Mouse (Mus musculus) stomach, postnatal 0 days (tissue): ENCODE results near the gene 6330409D20Rik. TPM values are rescaled to one million over a fixed set of nuclear protein-coding genes. Genes with fewer than 3 reads are reported as not detected.

Experiments used
- ATAC-seq: fragments of 200-750 bp; cut with Nextera tagmentation; 2 replicates; pipeline ENCODE4 v1.8.0; 2017; ENCODE audit not compliant: low FRiP score, low TSS enrichment
- DNase-seq: peaks from one replicate; pipeline ENCODE4 v3.0.0-alpha.2; 2016; ENCODE audit warnings: low spot score
- H3K27ac ChIP-seq: fragments of 300-500 bp; sonication (generic); replicated peaks from 2 replicates; pipeline ENCODE4 v1.5.1; 2014; ENCODE audit warnings: mild to moderate bottlenecking, control low read depth
- H3K27me3 ChIP-seq: fragments of 300-500 bp; sonication (generic); 2 replicates; pipeline ENCODE4 v1.6.1; 2014; ENCODE audit warnings: low read length; ENCODE audit not compliant: control insufficient read depth, insufficient read depth
- H3K36me3 ChIP-seq: fragments of 300-500 bp; sonication (generic); 2 replicates; pipeline ENCODE4 v1.6.1; 2014; ENCODE audit warnings: low read length, mixed read lengths; ENCODE audit not compliant: control insufficient read depth, insufficient read depth
- H3K4me1 ChIP-seq: fragments of 300-500 bp; sonication (generic); replicated peaks from 2 replicates; pipeline ENCODE4 v1.6.1; 2014; ENCODE audit warnings: antibody characterized with exemption; ENCODE audit not compliant: control insufficient read depth, insufficient read depth
- H3K4me2 ChIP-seq: fragments of 300-500 bp; sonication (generic); replicated peaks from 2 replicates; pipeline ENCODE4 v1.6.1; 2014; ENCODE audit warnings: low read depth, mild to moderate bottlenecking, control low read depth, moderate library complexity
- H3K4me3 ChIP-seq: fragments of 300-500 bp; sonication (generic); 2 replicates; pipeline ENCODE4 v1.5.1; 2014; ENCODE audit warnings: low read depth, low read length, control low read depth
- H3K9ac ChIP-seq: fragments of 300-500 bp; sonication (generic); 2 replicates; pipeline ENCODE4 v1.6.1; 2014; ENCODE audit warnings: mild to moderate bottlenecking, low read length, control low read depth, mixed read lengths
- H3K9me3 ChIP-seq: fragments of 300-500 bp; sonication (generic); 2 replicates; pipeline ENCODE4 v1.6.1; 2016; ENCODE audit warnings: low read length; ENCODE audit not compliant: control insufficient read depth
- CTCF ChIP-seq: IDR thresholded peaks from 2 replicates; pipeline ENCODE4 v1.5.1; 2016; ENCODE audit warnings: antibody characterized with exemption, low read depth, mild to moderate bottlenecking, moderate library complexity
- EP300 ChIP-seq: optimal IDR thresholded peaks from 2 replicates; pipeline ENCODE3; 2016; ENCODE audit warnings: antibody characterized with exemption
- WGBS: fragments of 180-500 bp; shearing (Covaris S2); extraction: QIAGEN DNeasy Blood & Tissue Kit; methylation state at CpG from one replicate; pipeline ENCODE4 v1.1.7; 2014; 5-methylcytosine and 5-hydroxymethylcytosine counted together
- polyA plus RNA-seq: library from polyadenylated mRNA; unstranded; fragments of >200 nt; fragmentation: Nextera tagmentation; extraction: Ambion mirVana; gene quantifications from 2 replicates; pipeline ENCODE4 v1.2.1, GENCODE M21; 2015

6330409D20Rik gene
- polyA plus RNA-seq, 1 experiment from 2014 or later = not detected

- no peak overlapping the region for H3K4me2 ChIP-seq
- peak; percentile 81 for DNase-seq
- 0 out of 2 replicates have a peak, but pooled peaks cover 4% of the 10 kb centered on the region for H3K4me1 ChIP-seq
- no peak overlapping the region for H3K27ac ChIP-seq
- H3K27me3 ChIP-seq = no peaks in the 10 kb centered on the region
- no peak for TF ChIP-seq EP300
- peak; percentile 94 for TF ChIP-seq CTCF
- no peaks in the 10 kb centered on the region for H3K36me3 ChIP-seq
- no peak for ATAC-seq
- no peak overlapping the region for H3K4me3 ChIP-seq
- no peak overlapping the region; the same call in 1 of the 2 replicates for H3K9ac ChIP-seq
- 13% methylated on average over 8 of the region's 8 CpGs for WGBS
- no peaks in the 10 kb centered on the region for H3K9me3 ChIP-seq
Observed at GRCm38 (mm10) chr2:32779131-32779530, 38.3 kb upstream of the 6330409D20Rik start.

GRCm38 (mm10) chr2:32778081-32778480 lies 37.3 kb upstream of the 6330409D20Rik start:
- WGBS = 91% methylated on average over 6 of the region's 6 CpGs
- Histone ChIP-seq H3K9me3 (no peaks in the 10 kb centered on the region), H3K4me2 (no peak overlapping the region), H3K4me3 (no peak overlapping the region), H3K27me3 (no peaks in the 10 kb centered on the region), H3K4me1 (0 out of 2 replicates have a peak, but pooled peaks cover 4% of the 10 kb centered on the region), H3K9ac (no peak overlapping the region), H3K27ac (no peak overlapping the region), H3K36me3 (no peaks in the 10 kb centered on the region)
- TF ChIP-seq EP300 = no peak
- no peak for TF ChIP-seq CTCF
- ATAC-seq = no peak
- no peak for DNase-seq

- Histone ChIP-seq H3K36me3 (no peaks in the 10 kb centered on the region), H3K9ac (peak overlapping the region; percentile 56), H3K27me3 (no peaks in the 10 kb centered on the region), H3K27ac (no peak overlapping the region), H3K4me1 (0 out of 2 replicates have a peak, but pooled peaks cover 4% of the 10 kb centered on the region), H3K4me3 (peak overlapping the region; percentile 47), H3K4me2 (peak overlapping the region; percentile 70), H3K9me3 (no peaks in the 10 kb centered on the region)
- no peak for ATAC-seq
- DNase-seq = peak; percentile 48
- WGBS = 28% methylated on average over 22 of the region's 22 CpGs
- TF ChIP-seq CTCF = no peak
Observed at GRCm38 (mm10) chr2:32776192-32776591, 35.4 kb upstream of the 6330409D20Rik start.

- DNase-seq (peak; percentile 99), ATAC-seq (peak; percentile 97)
- Histone ChIP-seq H3K4me1 (0 out of 2 replicates have a peak, but pooled peaks cover 4% of the 10 kb centered on the region), H3K27me3 (no peaks in the 10 kb centered on the region), H3K4me2 (peak within 1 kb of the TSS; percentile 70), H3K36me3 (no peaks in the 10 kb centered on the region), H3K9me3 (no peaks in the 10 kb centered on the region), H3K27ac (peak within 1 kb of the TSS; percentile 49), H3K4me3 (peak within 1 kb of the TSS; percentile 47), H3K9ac (peak within 1 kb of the TSS; percentile 56)
- under 1% methylated on average over 46 of the region's 46 CpGs for WGBS
- TF ChIP-seq CTCF (no peak), EP300 (no peak)
Observed at GRCm38 (mm10) chr2:32775359-32776074, 34.7 kb upstream of the 6330409D20Rik start, which contains the start of the genes Ttc16 and Ptrh1. TSS of gene Ttc16 (minus strand) at chr2:32775633. TSS of gene Ptrh1 (plus strand) at chr2:32775786.

GRCm38 (mm10) chr2:32772626-32773279 lies 31.9 kb upstream of the 6330409D20Rik start:
- Histone ChIP-seq H3K9ac (no peak overlapping the region), H3K36me3 (no peaks in the 10 kb centered on the region), H3K4me3 (no peak overlapping the region), H3K27ac (no peak overlapping the region), H3K9me3 (no peaks in the 10 kb centered on the region), H3K4me2 (no peak overlapping the region), H3K27me3 (no peaks in the 10 kb centered on the region), H3K4me1 (0 out of 2 replicates have a peak, but pooled peaks cover 4% of the 10 kb centered on the region)
- 80% methylated on average over 8 of the region's 8 CpGs for WGBS
- no peak for DNase-seq
- TF ChIP-seq EP300 (no peak), CTCF (no peak)
- ATAC-seq = no peak
